Mouse (Mus musculus): Measurements from ENCODE around the gene Tagln2.

The Tagln2 gene

DNA sequence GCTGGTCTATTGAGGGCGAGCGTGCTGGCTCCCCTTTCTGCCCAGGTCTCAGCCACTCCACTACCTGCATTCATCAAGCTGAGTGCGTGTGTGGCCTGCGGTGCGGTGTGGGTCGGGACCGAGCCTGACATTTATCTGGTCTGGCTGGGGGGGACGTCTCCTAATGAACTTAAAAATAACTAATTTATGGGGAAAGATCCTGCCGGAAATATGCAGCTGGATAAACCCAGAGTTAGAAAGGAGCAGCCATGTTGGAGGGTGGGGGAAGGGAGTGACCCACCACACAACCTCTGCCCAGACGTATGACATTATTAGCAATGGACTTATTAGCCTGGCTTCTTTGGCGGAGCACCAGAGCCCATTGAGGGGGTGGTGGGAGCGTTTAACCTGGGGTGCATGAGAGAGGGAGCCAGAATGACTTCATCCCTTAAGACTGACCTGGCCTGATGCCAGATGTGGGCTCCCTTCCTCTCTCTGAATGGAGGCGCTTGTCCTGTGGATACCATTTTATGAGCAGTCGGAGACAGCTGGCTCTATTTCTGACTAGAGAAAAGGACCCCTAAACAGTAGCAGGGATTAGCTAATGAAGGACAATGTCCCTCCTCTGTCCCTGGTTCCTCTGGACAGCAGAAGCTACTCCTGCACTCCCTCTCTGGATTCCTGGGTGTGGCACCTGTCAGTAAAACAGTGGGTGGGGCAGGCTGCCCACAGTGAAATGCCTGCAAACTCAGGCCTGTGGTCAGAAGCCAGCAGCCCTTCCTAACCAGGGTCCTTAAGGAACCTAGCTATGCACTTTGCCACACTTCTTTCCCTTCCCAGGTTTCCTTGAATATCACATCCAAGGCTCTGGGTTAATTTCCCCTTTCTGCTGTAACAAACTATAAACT lies 3.5 kb downstream of the Tagln2 start:
- DNase-seq (ENCODE audit: low spot score) = no peak

DNA sequence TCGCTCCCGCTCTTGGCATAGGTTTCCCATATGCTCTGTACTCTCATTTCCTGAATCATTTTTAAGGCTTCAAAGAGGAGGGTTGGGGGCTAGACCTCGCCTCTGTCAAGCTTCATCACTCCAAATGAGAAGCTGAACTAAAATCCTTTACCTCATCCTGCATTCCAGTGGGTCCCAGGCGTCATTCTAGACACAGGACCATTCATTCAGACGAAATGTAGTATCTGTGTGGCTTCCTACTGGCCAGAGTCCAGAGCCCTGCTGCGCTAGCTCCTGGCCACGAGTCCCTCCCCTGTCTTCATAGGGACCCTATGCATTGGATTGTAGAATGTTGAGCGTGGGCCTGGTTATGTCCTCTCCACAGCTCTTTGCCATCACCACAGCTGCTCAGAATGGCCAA lies 4.9 kb downstream of the Tagln2 start:
- DNase-seq (ENCODE audit: low spot score) = no peak

DNA sequence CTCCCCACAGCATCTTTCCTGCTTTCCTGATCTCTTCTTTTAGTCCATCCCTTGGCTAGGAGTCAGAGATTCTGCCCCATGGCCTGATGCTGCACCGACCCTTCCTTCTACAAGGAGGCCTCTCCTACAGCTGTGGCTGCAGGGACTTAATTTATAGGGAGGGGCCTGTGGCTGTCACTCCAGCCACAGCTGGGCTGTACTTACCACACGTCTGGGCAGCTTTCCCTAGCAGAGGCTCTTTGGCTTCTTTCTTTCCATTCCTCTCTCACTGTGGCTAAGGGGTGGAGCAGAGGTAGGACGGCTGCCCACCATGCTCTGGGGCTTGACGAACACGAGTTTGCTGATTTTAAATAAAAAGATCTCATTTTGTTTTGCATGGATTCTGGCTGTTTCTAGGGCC lies 7.2 kb downstream of the Tagln2 start:
- no peak for DNase-seq (ENCODE audit: low spot score)

DNA sequence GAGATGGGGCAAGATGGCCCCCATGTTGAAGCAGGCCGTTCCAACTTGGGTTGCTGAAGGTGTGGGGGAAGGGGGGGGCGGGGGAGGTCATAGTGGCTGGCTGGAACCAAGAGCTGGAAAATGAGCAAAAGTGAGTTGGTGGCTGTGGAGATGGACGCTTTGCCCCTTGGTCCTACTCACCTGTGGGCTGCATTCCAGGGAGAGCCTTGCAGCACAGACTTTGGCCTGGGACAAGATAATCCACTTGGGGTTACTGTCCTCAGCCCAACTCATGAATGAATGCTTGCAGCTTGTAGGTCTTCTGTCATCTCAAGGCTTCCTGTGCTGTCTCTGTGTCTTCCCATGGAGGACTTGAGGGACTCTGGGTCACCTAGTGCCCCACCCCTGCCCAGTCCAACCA lies 7.9 kb downstream of the Tagln2 start:
- DNase-seq (ENCODE audit: low spot score) = no peak

DNA sequence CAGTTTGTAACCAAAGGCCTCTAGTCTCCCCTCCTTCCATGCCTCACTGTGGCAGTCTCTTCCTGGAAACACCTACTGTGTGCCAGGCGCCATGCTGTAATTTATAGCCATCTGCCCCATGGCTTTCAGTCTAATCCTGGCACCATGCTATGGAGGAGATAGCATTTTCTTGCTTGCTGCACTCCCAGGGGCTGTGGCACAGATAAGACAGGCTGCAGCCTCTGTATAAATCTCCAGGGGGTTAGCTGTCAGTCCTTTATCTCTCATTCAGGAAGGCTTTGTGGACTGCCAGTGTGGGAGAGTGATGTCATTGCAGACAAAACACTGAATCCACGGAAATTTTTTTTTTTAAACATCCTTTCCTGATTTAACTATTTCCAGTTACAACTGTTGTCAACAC lies 8.3 kb downstream of the Tagln2 start:
- no peak for DNase-seq (ENCODE audit: low spot score)

DNA sequence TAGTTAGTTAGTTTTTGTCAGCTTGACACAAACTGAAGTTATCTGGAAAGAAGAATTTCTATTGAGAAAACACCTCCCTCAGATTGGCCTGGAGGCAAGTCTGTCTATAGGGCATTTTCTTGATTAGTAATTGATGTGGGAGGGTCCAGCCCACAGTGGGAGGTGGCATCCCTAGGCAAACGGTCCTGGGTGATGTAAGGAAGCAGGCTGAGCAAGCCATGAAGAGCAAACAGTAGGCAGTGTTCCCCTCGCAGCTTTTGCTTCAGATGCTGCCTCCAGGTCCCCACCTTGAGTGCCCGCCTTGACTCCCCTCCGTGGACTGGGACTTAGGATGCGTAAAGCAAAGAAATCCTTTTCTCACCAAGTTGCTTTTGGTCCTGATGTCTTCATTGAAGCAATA lies 9.4 kb downstream of the Tagln2 start:
- no peak for DNase-seq (ENCODE audit: low spot score)

DNA sequence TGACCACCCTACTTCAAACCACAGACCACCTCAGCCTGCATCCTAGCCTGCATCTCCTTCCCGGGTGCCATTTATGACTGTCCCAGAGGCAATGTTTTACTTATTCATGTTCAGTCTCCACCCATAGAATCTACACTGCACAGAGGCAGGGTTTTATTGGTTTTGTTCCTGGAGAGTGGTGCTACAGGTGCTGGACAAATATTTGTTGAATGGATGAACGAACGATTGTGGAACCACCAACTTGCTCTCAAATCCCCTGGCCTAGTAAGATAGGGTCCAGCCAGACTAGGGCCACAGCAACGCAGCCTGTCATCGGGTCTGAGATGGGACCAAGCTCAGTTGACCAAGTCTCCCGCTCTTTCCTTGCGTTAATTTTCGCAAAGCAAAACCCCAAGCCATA lies 10.1 kb downstream of the Tagln2 start:
- no peak for DNase-seq (ENCODE audit: low spot score)

DNA sequence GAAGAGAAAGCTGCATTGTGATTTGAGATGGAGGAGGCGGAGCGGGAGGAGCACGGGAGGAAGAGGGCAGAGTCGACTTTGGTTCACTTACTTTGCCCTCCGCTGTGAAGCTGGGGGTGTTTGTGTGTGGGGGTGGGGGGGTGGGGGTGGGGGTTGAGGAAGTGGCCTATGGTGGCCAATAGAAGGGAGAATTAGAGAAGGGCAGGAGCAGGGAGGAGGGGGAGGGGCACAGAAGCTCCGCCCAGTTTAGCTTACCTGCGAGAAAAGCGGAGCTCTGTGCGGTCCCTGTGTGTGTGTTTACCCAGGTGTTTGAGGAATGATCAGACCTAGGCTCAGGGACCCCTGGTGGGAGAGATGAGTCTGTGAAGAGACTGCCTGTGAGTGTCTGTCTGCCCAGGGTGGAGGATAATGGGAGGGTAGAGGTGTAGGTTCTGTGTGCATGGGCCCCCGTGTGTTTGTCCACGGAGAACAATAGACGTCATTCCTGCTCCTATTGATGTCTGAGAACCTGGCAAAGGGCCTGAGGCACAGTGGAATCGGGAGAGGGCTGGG lies 10.7 kb downstream of the Tagln2 start:
- no peak for DNase-seq (ENCODE audit: low spot score)

DNA sequence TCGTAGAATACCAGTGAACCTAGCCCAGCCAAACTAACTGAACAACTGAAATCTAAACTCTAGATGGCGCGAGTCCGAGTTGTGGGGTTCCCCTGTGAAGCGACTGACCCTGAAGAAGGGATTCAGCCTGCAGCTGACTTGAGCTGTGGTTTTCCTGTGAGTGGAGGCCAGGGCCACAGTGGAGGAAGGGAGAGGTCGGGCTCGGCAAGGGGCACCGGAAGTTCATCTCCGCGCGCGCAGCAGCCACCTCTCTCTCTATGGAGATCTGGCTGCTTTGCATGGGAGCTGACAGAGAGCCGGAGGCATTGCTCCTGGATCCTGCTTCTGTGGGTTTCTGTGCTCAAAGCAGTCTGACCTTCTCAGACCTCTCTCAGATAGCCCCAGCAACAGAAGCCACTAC lies 13.1 kb downstream of the Tagln2 start:
- DNase-seq (ENCODE audit: low spot score) = no peak

DNA sequence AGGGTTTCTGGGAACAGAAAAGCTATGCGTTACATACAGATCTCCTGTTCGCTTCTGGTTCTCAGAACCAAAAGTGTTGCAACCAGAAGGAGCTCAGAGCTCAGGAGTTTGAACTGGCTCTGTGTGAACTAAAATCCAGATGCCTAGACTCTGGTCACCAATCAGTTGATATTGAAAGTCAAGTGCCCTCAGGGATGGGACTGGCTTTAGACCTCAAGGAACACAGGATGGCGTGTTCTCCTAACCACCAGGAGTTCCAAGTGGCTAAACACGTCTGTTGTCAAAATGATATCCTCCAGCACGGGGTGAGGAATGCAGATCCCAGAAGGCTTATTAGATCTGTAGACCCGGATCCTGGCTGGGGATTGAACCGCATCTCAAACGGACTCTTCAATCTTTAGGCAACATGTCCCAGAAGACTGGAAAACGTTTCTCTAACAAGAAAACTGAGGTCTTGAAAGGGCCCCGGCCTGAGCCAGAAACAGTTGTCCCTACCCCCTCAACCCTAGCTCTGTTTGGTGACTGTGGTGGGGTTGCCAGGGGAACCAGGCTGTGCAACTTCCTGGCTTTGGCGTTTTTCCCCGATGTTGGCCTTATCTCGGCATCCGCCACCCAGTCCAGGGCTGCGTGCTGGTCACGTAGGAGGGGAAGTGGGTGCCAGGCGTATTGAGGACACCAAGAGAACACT lies 13.8 kb downstream of the Tagln2 start:
- no peak for DNase-seq (ENCODE audit: low spot score)

DNA sequence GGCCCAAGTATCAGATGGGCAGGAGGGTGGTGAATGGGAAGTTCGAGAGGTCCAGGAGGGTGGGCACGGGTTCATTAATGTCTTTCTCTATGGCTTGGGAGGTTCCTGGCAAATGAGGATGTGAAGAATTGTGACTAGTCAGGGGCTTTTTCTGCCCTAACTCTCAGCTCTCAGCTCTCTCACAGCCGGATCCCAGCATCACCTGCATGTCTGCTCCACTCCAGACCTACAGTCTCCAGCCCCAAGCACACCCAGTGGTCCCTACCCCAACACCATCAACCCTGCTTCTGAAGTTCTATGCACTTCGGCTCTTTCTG lies 14.3 kb downstream of the Tagln2 start:
- DNase-seq (ENCODE audit: low spot score) = no peak

DNA sequence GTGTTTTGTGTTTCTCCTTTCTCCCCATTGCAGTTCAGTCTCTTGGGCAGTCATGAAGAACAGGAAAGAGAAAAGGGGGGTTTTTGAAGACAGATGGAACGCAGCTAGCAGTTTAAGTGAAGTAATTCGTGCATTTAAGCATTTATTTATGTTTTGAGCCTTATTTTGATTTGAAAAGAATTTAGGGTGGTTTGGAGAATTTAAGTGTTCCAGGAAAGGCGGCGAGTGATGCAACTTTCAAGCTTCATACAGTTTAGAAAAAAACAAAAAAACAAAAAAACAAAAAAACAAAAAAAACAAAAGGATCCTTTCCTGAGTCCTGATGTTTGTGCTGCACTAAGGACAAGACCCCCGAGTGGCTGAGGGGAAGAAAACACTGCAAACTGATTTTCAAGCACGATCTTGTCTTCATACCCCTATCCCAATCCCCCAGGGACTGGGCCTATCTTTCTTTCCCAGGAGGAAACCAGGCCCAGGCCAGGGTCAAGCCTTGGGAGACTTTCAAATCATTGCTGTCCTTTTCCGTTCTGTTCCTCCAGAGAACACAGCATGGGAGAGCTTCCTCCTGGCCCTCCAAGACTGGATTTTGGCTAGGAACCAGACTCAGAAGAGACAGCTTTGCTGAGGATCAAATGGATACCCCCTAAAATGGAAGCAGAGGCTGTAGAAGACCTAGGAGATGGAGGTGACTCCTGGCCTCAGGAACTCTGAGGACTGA lies 14.9 kb downstream of the Tagln2 start:
- DNase-seq (ENCODE audit: low spot score) = no peak

DNA sequence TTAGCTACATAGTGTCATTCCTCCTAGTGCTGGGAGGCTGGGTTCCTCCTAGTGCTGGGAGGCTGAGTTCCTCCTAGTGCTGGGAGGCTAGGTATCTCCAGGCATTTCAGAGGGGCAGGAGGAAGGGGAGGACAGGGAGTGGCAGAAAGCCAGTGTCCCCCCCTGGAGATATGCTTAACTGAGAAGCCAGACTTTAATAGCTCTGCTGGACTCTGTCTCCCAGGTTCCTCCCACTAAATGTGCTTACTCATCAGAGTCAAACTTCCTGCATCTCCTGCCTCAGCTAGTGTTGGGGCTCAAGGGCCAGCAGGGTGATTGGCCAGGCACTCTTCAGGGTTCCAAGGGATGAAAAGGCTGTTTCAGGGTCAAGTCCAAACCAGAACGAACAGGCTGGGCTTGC lies 15.5 kb downstream of the Tagln2 start:
- no peak for DNase-seq (ENCODE audit: low spot score)

DNA sequence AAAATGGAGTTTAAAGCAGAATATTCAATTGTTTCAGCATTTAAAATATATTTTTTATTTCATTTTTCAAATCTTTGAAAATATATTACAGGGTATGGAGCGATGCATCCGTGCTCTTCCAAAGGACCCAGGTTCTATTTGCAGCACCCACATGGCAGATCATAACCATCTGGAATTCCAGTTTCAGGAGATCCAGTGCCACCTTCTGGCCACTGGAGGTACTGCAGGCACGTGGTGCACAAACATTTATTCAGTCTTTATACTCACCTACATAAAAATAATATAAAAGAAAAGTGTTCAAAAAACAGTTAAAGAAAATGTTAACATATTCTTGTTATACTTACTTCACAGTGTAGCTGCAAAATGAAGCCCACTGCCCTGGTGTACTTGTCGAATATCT lies 18.2 kb downstream of the Tagln2 start:
- no peak for DNase-seq (ENCODE audit: low spot score)

DNA sequence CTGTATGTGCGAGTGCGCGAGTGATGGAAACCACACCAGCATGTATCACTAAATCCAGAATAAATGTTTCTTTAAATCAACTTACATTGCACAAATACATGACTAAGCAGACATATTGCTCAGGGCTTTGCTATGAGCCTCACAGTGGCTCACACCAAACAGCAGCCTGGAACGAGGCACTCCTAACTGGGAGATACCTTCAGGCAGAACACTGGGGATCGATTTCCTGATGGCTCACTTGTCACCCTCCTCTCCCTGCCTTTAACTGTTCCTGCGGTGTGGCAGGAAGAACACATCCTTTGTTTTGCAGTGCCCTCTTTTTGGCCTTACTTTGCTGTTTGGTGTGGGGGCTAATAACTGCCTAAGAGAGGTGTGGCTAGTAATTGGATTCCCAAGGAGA lies 19.8 kb downstream of the Tagln2 start:
- DNase-seq (ENCODE audit: low spot score) = no peak

DNA sequence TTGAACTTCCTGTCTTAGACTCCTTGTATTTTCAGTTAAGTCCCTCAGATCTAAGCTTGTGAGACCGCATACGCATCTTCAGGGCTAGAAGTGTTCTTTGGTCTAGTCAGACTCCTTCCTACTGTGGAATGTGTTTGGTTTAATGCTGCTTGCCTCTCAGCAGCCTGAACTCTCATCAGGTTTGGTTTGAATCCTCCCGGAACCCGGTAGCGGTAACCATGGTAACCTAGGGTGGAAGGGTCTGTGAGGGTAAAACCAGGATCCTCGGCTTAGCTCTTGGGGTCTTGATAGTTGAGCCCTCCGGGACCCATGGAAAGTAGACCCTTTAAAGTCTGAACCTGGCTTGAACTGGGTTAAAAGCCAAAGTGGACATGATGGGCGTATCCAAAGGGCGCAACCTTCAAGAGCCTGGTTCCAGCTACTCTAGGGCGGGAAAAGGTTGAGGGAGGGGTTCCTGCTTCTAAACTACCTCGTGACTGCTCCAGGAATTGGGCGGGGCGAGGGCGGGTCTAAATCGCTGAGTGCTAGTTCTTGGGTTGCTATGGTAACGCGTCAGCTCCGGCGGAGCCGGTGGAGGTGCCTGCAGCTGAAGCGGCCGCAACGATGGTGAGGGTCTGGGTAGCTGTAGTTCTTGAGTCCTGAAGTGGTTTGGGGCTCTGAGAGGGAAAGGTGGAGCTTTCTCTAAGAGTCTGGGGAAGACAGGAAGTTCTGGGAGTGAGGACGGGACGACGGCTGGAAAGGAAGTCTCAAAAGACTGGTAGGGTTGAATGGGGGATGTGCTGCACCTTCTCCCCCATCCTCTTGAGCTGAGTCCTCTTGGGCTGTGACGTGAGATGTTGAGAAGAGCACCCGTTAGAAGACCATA lies 21.0 kb downstream of the Tagln2 start, which contains the start of gene Cfap45:
Gene Cfap45, plus strand, starts transcription at position 226 of the 865 bp plus-strand sequence.
- peak; percentile 95 for DNase-seq (ENCODE audit: low spot score)

DNA sequence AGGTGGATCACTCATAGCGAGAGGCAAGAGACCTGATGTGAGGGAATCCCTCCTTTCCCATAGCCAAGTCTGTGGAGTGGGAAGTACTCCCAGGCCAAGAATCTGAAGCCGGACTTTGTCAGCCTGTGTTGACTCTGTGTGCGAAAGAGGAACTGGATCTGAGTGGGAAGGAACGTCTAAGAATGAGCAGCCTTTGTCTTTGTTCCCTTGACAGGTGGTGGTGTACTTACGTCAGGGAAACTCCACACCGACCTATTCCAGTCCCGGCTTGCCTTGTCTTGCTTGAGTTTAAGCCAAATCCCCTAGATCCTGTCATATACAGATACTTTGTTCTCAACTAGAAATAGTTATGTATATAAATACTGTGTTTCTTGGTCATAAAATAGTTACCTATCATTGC lies 22.7 kb downstream of the Tagln2 start:
- DNase-seq (ENCODE audit: low spot score) = no peak

DNA sequence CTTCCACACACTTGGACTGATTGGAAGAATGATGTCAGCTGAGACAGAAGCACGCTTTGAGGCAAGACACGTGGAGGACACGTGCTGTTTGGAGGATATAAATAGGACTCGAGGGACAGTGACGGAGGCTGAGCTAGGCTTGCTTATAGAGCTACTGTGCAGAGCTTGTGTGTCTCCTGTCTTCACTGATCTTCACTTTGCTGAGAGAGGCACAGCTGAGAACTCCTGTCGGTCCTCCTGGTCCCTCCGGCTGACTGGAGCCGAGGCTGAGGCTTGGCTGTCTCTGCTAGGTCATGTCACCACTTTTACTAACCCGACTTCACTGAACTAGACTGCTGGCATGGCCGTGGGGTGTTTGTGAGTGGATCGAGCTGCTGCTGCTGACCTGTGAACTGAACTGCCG lies 23.9 kb downstream of the Tagln2 start:
- DNase-seq (ENCODE audit: low spot score) = no peak

DNA sequence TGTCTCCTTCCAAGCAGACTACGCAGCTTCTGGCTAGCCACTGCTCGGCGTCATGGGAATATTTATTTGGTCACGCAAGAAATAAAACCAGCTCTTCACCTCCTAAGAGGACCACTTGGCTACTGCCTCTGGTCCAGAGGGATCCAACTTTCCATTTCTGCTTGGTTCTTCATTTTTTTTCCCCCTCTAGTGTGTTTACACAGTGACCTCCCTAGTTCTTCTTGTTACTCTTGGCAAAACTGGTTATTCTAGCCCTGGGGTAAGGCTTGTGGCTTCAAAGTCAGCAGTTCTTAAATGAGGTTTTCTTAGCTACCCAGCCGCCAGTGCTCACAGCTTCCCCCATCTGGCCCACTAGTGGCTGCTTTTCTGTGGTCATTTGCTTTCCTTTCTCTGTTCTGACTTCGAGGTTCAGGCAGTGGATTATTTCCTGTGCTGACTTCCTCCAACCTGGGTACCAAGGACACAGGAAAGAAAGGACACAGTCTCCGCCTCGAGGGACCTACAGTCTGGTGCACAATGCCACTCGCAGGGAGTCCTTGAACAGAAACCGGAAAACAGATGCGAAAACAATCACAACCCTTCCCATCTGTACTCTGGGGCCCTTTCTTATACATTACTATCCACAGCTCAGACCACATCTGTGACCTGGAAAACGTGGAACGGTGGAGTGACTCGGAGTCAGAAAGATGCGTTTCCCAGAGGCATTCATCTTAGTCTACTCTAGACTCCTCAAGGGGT lies 25.3 kb downstream of the Tagln2 start:
- peak; percentile 48 for DNase-seq (ENCODE audit: low spot score)

DNA sequence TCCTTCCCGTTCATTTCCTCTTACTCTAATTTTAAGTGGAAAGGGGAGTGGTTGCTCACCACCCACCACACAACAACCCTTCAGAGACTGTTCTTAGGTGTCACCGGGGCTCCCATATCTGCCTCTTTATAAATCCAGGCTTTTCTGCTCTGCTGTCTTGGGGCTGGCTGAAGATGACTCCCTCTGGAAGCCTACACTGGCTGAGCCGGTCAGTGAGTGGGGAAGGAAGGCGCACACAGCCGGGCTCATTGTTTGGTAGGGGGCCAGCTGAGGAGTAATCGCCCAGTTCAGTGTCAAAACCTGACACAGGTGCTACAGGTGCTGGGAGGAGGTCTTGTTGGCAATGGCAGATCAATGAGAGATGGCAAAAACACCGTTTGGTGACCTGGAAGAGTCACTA lies 26.1 kb downstream of the Tagln2 start:
- DNase-seq (ENCODE audit: low spot score) = no peak

Measured in retina, embryonic 14.5 days (tissue).